Mouse (Mus musculus) layer of hippocampus, postnatal 25 days (tissue): ENCODE data around the gene Prickle4. TPM values are rescaled to one million over a fixed set of nuclear protein-coding genes. Genes with fewer than 3 reads are reported as not detected.

Source experiments
- DNase-seq, 2 experiments: peaks; one replicate each; pipeline ENCODE4 v3.0.0; 2022; ENCODE audit warnings: mixed read lengths in 2 of 2, low spot score in 1 of 2; ENCODE audit errors: extremely low spot score in 1 of 2
- total RNA-seq, 2 experiments: library from RNA; stranded (reverse); gene quantifications; 2 replicates each; pipeline ENCODE4 v1.2.3; 2021

The Prickle4 gene
- total RNA-seq = 1 to 10 TPM; 1.5 to 5.3 TPM

DNA sequence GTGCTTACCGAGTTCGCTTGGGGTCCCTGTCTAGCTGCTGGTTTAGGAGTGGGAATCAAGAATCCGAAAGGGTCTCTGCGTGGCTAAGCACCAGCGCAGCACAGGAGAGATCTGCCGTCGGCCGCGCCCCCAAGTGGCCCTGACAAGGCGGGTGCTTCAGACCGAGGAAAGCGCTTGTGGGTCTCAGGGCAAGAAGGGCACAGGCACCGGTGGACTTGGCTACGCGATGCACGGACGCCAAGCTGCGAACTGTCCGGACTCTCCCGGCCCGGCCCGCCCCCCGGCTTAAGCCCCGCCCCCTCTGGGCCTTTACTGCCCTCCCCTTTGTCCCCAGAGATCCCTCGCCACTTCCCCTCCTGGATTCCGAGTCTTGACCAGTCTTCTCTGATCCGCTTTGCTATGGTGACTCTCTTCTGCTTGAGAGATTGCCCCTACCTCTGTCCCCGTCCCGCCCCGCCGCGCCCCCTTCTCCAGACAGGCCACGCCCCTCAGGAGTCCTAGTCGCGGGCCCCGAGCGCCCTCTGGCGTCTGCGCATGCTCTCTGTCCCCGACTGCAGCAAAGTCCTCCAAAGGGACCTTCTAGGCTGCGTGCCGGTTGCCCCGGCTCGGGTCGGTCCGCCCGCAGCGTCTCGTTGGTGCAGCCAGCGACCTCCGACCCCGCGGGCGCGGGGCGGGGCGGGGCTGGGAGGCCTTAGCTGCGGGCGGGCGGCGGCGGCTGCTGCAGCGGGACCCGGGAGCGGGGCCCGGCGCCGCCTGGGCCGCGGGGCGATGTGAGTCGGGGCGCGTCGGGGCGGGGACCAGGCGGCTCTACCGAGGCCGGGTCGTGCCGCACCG is at the start of gene Prickle4:
Gene Prickle4 (minus strand): TSS at position 234 of the 834 bp plus-strand sequence.
- peak; percentile 97 for DNase-seq

GRCm38 (mm10) chr17:47744086-47744485 is 49.5 kb upstream of the Prickle4 start:
- DNase-seq = no peak

- DNase-seq = no peak
These were observed 48.6 kb upstream of the Prickle4 start for GRCm38 (mm10) chr17:47742991-47743734.

- DNase-seq = no peak
These were observed 45.6 kb upstream of the Prickle4 start for GRCm38 (mm10) chr17:47740186-47740585.

DNA sequence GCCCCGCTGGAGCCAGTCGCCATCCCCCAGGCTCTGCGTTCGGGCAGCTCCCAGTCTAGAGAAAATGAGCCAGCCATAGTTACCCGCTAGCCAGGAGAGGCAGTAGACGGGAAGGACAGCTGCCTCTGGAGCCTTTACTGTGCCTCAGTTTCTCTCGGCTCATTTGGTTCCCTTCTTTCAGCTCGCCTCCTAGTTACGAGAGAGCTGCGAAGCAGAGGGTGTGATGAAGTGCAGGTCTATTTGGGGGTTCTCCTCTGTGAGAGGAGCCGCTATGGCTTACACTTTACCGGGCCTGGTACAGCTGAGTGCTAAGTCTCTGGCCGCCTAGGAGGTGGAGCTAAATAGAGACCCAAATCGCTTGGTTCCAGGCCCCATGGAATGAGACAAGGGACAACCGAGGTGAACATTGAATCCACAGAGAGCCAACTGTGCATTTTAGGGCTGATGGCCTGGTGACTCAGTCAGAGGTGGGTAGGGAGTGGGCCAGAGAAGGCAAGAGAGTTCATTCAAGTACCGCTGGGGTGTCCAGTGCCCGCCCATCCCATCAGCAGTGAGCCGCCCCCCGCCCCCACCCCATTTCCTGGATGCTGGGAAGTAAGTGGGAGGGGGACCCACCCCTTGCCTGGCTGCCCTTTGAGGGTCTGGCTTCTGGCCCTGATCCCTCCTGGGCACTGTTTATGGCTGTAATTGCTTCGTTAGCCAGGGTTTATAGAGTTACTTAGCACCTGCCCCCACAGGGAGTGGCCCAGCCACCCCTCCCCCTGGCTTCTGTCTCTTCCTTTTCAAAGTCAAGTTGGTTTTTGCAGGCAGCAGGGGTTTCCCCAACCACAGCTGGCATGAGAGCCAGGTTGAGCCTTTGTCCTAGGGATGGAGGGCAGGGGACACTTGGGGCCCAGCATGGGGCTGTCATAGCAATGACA is 44.6 kb upstream of the Prickle4 start:
- DNase-seq = no peak

GRCm38 (mm10) chr17:47738066-47738878 is 43.7 kb upstream of the Prickle4 start:
- DNase-seq = no peak

DNA sequence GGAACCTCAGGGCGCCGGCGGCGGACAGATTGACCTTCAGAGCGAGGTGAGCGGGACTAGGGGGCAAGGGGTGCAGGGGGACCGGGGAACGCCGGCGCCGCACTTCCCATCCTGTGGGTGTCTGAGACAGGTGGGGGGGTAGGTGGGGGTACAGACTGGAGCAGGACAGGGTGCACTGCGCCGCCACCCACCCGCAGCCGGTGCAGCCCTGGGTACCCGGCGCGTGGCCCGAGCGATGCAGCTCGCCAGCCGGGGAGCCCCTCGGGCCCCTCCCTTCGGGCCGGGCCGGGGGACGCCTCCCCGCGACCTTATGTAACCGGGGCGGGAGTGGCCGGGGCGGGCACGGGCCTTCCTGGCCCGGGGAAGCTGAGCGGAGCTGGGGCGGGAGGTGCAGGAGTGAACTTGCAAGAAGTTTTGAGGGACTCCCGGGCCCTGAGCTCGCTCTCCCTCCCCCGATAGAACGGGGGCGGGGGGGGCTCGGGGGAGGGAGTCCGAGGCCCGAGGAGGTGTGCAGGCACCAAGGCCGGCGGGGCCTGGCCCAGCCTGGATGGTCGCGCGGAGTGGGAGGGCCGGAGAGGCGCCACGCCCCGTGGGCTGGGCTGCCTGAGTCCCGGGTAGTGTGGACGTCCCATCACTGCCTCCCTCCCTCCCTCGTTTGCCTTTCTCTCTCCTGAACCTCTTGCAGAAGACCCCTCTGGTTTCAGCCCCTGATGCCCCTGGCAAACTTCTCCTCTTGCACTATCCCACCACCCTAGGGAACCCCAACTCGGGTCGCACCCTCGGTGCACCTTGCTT is 42.9 kb upstream of the Prickle4 start:
- peak; percentile 54 to 55 for DNase-seq

DNA sequence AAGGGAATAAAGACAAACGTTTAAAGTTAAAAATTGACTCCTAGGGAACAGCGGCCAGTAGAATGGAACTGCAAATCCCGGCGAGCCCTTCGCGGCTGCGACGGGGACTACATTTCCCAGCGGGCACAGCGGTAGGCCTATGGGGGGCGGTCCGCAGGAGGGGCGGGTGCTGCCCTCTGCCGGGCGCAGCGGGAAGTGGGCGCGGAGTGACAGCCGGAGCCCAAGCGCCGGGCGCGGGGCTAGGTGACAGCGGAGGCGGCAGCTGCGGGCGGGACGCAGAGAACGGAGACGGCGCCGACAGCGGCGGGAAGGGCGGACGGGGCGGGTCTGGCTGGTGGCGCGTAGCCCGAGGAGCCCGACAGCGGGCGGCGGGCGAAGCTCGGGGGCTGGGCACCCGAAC is 42.3 kb upstream of the Prickle4 start, which contains the start of gene Tfeb:
Gene Tfeb (plus strand): TSS at position 175 of the 400 bp plus-strand sequence.
- peak; percentile 99 for DNase-seq

DNA sequence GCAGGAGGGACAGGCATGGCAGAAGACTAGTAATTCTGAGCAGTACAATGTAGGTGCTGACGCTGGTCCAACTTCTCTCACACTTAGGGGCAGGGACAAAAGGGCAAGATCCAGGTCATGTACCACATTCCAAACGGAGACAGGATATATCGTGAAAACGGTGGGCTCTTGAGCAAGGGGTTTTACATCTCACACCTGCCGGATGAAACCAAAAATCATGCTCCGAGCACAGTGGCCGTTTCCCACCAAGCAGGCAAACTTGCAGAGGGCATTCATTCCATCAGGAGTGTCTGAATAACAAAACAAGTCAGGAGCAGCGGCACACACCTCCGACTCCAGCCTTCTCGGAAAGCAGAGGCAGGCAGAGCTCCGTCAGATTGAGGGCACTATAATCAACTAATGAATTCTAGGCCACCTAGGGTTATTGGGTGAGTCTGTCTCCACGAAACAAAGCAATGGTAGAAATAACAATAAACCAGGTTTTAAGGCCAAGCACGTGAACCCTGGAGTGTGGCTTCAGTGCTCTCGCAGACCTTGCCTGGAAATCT is 41.1 kb upstream of the Prickle4 start:
- no peak for DNase-seq

DNA sequence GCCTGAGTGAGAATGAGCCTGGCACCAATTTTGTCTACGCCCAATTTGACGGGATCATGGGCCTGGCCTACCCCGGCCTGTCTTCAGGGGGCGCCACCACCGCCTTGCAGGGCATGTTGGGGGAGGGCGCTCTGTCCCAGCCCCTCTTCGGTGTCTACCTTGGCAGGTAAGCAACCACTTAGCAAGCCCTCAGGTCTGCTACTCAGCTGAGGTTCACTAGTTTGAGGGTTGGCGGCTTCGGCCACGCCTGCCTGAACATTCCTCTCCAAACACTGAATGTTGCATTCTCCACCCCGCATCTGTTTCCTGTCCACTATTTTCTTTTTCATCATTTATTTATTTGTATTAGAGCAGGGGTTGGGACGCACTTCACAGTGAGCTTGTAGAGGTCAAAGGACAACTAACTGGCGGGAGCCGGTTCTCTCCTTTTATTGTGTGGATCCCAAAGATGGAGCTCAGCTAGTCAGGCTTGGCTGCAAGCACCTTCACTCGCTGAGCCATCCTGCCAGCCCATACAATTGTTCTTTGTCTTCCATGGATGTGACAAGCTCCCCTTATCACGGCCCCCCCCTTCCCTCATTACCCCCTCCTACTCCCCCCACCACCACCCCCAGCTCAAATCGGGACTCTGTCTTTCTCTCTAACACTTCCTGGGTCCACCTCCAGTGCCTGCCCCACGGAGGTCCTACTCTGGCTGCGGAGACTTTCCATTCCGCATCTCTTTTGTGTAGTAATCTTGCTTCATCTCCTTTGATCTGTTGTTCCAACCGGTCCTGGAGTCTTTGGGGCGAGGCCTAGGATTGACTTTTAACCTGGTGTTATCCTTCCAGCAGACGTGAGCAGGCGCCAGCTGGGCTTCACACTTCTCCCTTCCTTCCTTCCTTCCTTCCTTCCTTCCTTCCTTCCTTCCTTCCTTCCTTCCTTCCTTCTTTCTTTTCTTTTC is 36.4 kb upstream of the Prickle4 start:
- DNase-seq = no peak

DNA sequence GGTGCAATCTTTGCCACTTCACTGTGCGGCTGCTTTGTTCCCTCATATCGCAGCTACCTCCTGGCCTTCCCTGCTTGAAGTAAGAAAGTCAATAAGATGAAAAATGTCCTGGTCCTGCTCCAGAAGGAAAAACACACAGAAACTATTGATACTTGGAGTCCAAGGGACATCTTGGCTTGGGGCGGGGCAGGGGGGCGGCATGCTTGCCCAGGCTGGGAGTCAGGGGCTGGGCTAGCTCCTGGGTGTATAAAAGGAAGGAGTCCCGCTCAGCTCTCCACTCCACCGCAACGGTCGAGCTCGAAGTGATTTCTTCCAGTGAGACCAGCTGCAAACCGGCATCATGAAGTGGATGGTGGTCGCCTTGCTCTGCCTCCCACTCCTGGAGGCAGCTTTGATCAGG is 32.0 kb upstream of the Prickle4 start, which contains the start of gene Pgc:
Gene Pgc (plus strand): TSS at position 277 of the 400 bp plus-strand sequence.
- no peak for DNase-seq

DNA sequence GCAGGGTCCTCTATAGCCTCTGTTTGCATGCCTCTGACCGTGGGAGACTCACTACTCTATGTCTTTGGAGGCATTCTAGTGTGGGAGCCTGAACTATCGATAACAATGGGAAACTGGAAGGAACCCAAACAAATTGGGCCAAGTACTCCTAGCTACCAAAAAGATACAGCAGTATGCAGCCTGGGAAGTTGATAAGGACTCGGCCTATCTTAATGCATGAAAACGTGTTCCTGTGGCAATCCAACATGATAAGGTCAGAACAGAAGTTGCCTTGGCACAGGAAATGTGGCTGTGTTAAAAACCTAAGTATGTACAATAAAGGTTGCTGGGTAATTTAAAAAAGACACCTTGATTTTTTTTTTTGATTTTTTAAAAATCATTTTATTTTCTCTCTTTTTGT is 26.6 kb upstream of the Prickle4 start:
- DNase-seq = no peak

DNA sequence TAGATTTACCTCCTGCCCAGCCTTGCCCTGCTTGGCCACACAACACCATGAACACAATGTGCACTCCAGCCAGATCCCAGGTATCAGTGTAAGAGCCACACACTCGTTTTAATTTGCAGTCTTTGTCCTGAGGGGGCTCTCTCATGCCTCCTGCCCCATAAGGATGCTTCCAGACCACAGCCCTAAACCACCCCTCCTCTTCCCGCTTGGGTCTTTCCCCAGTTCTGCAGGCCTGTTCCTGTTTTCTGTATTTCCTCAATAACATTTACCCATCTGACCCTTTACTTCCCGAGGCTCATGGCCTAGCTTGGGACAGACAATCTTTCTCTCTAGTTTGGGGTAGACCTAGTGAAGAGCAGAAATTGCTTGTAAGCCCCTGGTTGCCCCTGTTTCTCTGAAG is 20.5 kb upstream of the Prickle4 start:
- DNase-seq = no peak

- no peak for DNase-seq
These were observed 18.5 kb upstream of the Prickle4 start for GRCm38 (mm10) chr17:47712889-47713571.

DNA sequence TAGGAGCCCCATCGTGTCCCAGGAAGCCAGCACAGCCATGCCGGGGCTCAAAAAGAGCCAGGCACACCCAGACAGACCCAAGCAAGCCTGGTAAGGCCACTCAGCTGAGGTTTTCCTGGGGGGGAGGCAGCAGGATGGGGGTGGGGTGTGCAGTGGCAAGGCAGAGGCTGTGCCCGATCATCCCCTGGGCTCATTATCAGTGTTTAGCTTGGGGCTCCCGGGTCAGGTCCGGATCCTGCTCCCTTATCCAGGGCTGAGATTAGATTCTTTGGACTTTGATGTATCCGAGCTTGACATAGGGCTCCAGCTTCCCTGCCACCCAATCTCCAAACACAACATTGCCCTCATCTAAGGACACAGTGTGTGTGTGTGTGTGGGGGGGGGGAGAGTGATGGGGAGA is 17.3 kb upstream of the Prickle4 start:
- DNase-seq = no peak

- DNase-seq = no peak
These were observed 15.5 kb upstream of the Prickle4 start for GRCm38 (mm10) chr17:47710036-47710435.

DNA sequence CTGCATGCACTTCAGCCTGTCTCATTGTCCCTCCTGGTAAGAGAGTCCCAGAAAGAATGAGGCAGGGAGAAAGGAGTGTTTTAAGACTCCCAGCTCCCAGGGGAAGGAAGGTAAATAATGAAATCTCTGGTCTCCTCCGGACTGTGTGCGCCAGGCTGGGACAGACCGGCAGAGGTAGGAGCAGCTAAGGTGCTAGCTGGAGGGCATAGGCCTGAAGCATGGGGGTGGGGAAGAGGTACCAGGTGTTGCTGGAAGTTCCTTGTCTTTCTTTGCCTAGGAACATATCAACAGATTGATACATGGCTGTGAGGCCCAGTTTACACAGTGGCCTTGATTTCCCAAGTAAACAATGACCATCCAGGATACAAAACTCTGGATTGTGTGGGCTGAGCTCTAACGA is 14.4 kb upstream of the Prickle4 start:
- no peak for DNase-seq
